Mouse (Mus musculus): ENCODE measurements around the gene Sub1.

Sub1 gene

DNA sequence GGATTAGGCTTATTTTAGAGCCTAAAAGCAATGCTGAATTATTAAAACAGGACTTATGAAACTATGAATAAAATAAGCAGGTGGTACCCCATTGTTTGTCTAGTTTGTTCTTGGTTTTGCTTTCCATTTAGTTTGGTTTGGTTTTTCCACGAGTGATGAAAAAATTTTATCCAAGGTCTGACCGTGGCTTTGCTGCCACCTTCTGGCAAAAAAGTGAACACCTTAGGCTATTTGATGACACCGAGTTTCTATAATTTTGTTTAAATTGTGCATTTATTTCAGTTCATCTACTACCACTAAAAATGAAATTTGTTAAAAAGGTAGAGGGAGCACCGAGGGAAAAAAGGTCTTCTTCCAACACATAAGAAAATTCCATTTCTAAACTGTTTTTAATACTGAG lies 30.4 kb downstream of the Sub1 start:
- peak in 1 of 2 experiments; percentile 66 for DNase-seq (ENCODE audit: low spot score in 2 of 2)

DNA sequence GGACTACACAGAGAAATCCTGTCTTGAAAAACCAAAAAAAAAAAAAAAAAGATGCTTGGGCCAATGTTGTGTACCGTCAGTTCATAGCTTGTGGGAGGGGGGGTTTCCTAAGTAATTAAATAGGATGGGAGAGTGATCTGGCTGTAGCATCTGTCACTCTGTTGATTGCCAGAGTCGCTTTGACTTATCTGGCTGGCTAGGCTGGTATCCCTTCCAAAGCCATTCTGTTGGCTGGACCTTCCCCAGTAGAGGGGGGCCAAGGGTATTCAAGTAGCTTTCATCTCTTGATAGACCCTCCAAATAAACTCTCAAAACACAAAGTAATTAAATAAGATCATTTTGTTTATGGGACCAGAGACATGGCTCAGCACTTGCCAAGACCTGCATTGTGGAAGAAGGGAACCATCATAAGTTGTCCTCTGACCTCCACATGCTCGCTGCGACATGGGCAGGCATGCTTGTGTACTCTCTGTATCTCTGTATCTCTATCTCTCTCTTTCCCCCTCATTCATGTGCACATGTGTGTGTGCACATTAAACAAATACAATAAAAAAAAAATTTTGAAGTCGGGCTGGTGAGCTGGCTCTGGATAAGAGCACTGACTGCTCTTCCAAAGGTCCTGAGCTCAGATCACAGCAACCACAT lies 31.5 kb downstream of the Sub1 start:
- DNase-seq (ENCODE audit: low spot score in 2 of 2), result no peak

DNA sequence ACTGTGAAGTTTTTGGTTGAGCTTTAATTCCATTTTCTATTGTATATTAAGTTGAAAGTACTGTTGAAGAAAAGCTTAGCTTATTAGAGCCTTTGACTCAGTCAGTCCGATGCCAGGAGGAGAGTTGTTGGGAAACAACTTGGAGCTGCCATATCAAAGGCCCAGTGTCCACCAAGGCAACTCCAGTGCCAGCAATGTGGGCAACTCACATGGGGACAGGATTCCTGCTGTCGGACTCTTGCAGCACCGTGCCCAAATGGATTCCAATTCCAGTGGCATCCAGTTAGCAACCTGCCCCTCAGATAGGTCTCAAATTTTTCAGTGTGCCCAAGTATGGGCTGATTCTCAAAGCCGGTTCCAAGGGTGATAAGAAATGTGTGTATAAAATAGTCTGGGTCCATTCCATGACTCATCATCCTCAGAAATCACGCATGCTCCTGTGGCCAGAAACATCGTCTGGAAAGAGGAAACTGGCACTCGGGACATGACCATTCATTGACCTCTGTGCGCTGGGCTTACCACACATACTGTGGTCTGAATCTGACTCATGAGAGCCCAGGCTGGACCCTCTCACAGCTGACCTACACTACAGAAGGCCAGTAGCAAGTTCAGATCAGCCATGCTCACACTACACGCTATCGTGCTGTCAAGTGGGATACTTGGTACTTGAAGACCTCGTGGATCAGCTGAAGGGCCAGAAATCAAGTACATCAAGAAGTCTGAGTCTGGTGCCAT lies 32.8 kb downstream of the Sub1 start:
- DNase-seq (ENCODE audit: low spot score in 2 of 2), result no peak

- DNase-seq (ENCODE audit: low spot score in 2 of 2), result no peak
Measured at GRCm38 (mm10) chr15:11959716-11960115, 37.1 kb downstream of the Sub1 start.

DNA sequence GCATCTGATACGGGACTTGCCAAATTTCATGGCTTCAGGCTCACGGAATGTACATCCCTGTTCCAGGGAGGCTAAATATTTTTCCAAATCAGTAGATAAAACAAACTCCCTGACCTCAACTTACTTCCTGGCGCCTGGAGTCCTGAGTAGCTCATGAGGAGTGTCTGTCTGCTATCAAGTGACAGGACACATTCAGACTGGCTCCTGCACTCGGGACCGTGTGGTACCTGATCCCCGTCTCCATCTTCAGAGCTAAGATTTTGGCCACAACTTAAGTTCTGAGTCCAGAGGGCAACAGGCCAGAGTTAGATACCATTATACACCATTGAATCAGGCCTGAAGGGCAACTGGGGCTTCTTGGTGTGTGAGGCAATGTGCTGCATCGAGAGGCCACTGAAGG lies 40.7 kb downstream of the Sub1 start:
- no peak for DNase-seq (ENCODE audit: low spot score in 2 of 2)

DNA sequence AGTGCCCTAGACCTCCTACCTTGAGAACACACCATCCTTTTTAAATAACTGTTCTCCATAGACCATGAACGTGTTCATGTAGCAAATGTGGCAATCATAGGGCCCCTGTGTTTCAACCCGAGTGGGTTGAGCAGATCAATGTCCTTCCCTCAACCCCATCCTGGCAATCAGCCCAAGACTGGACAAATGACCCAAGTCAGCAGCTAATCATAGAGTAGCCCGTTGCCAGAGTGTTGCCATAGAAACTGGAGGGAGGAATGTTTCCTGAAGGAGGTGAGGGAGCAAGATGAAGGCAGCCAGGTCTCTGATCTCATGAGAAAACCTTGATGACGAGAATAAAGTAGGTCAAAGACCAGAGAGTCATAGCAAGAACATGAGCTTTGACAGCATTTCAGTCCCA lies 42.6 kb downstream of the Sub1 start:
- DNase-seq (ENCODE audit: low spot score in 2 of 2), result no peak

DNA sequence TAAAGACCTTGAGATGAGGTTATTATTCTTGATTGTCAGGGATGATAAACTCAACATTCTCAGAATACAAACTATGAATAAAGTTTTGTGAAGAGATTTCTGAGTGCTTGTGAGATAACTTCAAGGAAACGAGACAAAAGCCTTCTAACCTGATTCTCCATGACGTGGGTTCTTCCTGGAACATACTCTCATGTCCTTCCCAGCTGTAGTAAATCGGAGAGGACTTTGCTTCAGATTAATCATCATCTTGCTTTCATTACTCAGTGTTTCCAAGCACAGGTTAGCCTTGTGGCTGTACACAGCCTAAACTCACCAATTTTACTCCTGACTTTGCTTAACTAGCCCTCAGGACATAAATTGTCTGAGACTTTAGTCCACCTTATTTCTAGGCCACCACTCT lies 44.6 kb downstream of the Sub1 start:
- no peak for DNase-seq (ENCODE audit: low spot score in 2 of 2)

DNA sequence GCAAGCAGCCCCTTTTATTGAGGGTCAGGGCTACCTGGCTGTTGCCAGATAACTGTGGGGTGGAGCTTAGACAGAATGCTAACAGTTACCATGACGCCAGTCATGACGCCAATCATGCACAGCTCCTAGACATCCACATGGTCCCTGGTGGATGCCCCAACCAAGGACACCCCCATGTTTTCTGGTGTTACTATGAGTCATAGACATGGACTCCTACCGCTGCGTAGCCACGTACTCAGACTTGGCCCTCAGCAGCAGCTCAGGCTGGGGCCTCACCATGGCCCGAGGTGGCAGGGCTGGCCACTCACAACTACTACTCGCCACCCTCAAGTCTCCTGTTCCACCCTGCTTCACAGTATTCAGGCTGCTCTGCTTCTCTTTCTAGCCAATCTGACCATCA lies 45.6 kb downstream of the Sub1 start:
- no peak for DNase-seq (ENCODE audit: low spot score in 2 of 2)

DNA sequence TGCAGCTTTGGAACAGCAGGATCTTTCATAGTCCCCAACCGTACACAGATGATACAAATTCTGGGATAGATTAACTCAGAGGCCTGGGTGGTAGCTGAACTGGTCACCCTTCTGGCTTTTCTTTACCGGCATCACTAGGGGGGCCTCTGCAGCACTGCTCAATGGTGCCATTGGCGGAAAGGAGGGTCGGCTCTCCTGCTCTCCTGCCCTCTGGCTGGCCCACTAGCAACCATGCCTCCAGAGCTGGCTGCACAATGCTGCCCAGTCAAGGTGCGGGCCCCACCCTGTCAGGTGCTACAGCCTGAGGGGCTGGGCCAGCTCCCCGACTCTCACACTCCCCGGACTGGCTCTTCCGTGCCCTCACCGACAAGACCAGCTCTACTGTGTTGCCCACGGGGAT lies 46.6 kb downstream of the Sub1 start:
- no peak for DNase-seq (ENCODE audit: low spot score in 2 of 2)

- no peak for DNase-seq (ENCODE audit: low spot score in 2 of 2)
Measured at GRCm38 (mm10) chr15:11949490-11949889, 47.3 kb downstream of the Sub1 start.

DNA sequence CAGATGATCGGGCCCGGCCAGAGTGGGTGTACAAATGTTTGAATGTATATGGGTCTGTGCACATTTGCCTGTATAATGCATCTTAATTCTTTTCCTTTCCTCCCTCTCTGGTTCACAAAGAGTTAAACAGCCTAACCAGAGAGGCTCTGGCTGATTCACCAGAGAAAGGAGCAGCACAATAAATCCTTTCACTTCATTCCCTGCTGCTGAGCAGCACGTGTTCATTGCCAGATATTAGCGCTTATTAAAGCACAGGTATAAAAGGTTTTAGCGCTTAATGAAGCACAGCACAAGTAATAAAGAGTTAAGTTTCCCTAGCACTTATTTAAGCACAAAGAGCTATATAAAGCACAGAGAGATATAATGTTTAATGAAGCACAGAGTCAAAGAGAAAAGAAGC lies 55.9 kb downstream of the Sub1 start:
- DNase-seq (ENCODE audit: low spot score in 2 of 2), result no peak

All from spleen, postnatal 10 days (tissue).